Mouse (Mus musculus) thymus, adult 18-20 months (tissue): ENCODE data around the gene Uck2.

Experiments used
- DNase-seq, 2 experiments: peaks; one replicate each; pipeline ENCODE4 v3.0.0; 2022; ENCODE audit warnings: mixed read lengths in 2 of 2

Uck2 gene

GRCm38 (mm10) chr1:167285320-167285355, at the start of gene Uck2:
Uck2 (minus strand) TSS chr1:167285320.
- no peak for DNase-seq

GRCm38 (mm10) chr1:167331106-167331505, 46.0 kb upstream of the Uck2 start:
- no peak for DNase-seq

- DNase-seq = no peak
Measured at GRCm38 (mm10) chr1:167328776-167329175, 43.7 kb upstream of the Uck2 start.

GRCm38 (mm10) chr1:167321691-167322090, 36.6 kb upstream of the Uck2 start:
- no peak for DNase-seq

- DNase-seq = no peak
Measured at GRCm38 (mm10) chr1:167313220-167313619, 28.1 kb upstream of the Uck2 start.

- no peak for DNase-seq
Measured at GRCm38 (mm10) chr1:167312367-167312766, 27.2 kb upstream of the Uck2 start.

- DNase-seq = peak; percentile 97
Measured at GRCm38 (mm10) chr1:167308261-167309054, 23.3 kb upstream of the Uck2 start, which contains the start of gene Tmco1. Tmco1 (plus strand) TSS chr1:167308378.

GRCm38 (mm10) chr1:167307674-167308073, 22.6 kb upstream of the Uck2 start:
- DNase-seq = no peak

GRCm38 (mm10) chr1:167306451-167307240, 21.5 kb upstream of the Uck2 start:
- peak; percentile 52 to 61 for DNase-seq

GRCm38 (mm10) chr1:167305501-167306137, 20.5 kb upstream of the Uck2 start:
- DNase-seq = no peak

- no peak for DNase-seq
Measured at GRCm38 (mm10) chr1:167300122-167300521, 15.0 kb upstream of the Uck2 start.

GRCm38 (mm10) chr1:167295679-167296402, 10.7 kb upstream of the Uck2 start:
- no peak for DNase-seq

GRCm38 (mm10) chr1:167292447-167292846, 7.3 kb upstream of the Uck2 start:
- no peak for DNase-seq

GRCm38 (mm10) chr1:167291610-167292009, 6.5 kb upstream of the Uck2 start:
- no peak for DNase-seq

GRCm38 (mm10) chr1:167290263-167290592, 5.1 kb upstream of the Uck2 start:
- DNase-seq = no peak

- DNase-seq = no peak
Measured at GRCm38 (mm10) chr1:167289567-167290262, 4.6 kb upstream of the Uck2 start.

GRCm38 (mm10) chr1:167288665-167289538, 3.8 kb upstream of the Uck2 start:
- DNase-seq = no peak

GRCm38 (mm10) chr1:167287156-167287555, 2.0 kb upstream of the Uck2 start:
- DNase-seq = no peak

- DNase-seq = no peak
Measured at GRCm38 (mm10) chr1:167285356-167285755, 236 bp upstream of the Uck2 start.

- peak; percentile 79 to 81 for DNase-seq
Measured at GRCm38 (mm10) chr1:167284837-167285319, 242 bp downstream of the Uck2 start.

- DNase-seq = peak; percentile 71 to 80
Measured at GRCm38 (mm10) chr1:167284258-167284836, 773 bp downstream of the Uck2 start.
